Mouse (Mus musculus) midbrain, embryonic 14.5 days (tissue): ENCODE data around the gene Pdap1. TPM values are rescaled to one million over a fixed set of nuclear protein-coding genes. Genes with fewer than 3 reads are reported as not detected.

ENCODE experiments used
- ATAC-seq: fragments of 200-750 bp; cut with Nextera tagmentation; 2 replicates; pipeline ENCODE4 v1.8.0; 2017; ENCODE audit warnings: moderate number of reproducible peaks, moderate library complexity; ENCODE audit not compliant: low FRiP score, low TSS enrichment
- DNase-seq: peaks from one replicate; pipeline ENCODE4 v3.0.0-alpha.2; 2015
- H3K27ac ChIP-seq: fragments of 300-500 bp; sonication (generic); replicated peaks from 2 replicates; pipeline ENCODE4 v1.5.1; 2014; ENCODE audit warnings: mild to moderate bottlenecking, low read depth, low read length, moderate library complexity
- H3K27me3 ChIP-seq: fragments of 300-500 bp; sonication (generic); 2 replicates; pipeline ENCODE4 v1.6.1; 2014; ENCODE audit warnings: low read length, control low read depth, mixed read lengths; ENCODE audit not compliant: control insufficient read depth, insufficient read depth
- H3K36me3 ChIP-seq: fragments of 300-500 bp; sonication (generic); 2 replicates; pipeline ENCODE4 v1.6.1; 2014; ENCODE audit warnings: low read length, control low read depth; ENCODE audit not compliant: control insufficient read depth, insufficient read depth
- H3K4me1 ChIP-seq: fragments of 300-500 bp; sonication (generic); 2 replicates; pipeline ENCODE4 v1.6.1; 2014; ENCODE audit warnings: mild to moderate bottlenecking, antibody characterized with exemption, low read length, control low read depth; ENCODE audit not compliant: control insufficient read depth, insufficient read depth
- H3K4me2 ChIP-seq: fragments of 300-500 bp; sonication (generic); 2 replicates; pipeline ENCODE4 v1.6.1; 2014; ENCODE audit warnings: mild to moderate bottlenecking, low read length, moderate library complexity
- H3K4me3 ChIP-seq: fragments of 300-500 bp; sonication (generic); replicated peaks from 2 replicates; pipeline ENCODE4 v1.5.1; 2014; ENCODE audit warnings: low read depth, low read length
- H3K9ac ChIP-seq: fragments of 300-500 bp; sonication (generic); replicated peaks from 2 replicates; pipeline ENCODE4 v1.6.1; 2014; ENCODE audit warnings: mild to moderate bottlenecking, low read length, moderate library complexity
- H3K9me3 ChIP-seq: fragments of 300-500 bp; sonication (generic); 2 replicates; pipeline ENCODE4 v1.6.1; 2016; ENCODE audit warnings: low read length, control low read depth, mixed read lengths; ENCODE audit not compliant: control insufficient read depth
- WGBS: fragments of 180-500 bp; shearing (Covaris S2); extraction: QIAGEN DNeasy Blood & Tissue Kit; methylation state at CpG from one replicate; pipeline ENCODE4 v1.1.7; 2014; 5-methylcytosine and 5-hydroxymethylcytosine counted together
- polyA plus RNA-seq: library from polyadenylated mRNA; unstranded; fragments of >200 nt; fragmentation: Nextera tagmentation; extraction: Ambion mirVana; gene quantifications from 2 replicates; pipeline ENCODE4 v1.2.1, GENCODE M21; 2014

The Pdap1 gene
- polyA plus RNA-seq = 101 and 121 TPM in 2 replicates

DNA sequence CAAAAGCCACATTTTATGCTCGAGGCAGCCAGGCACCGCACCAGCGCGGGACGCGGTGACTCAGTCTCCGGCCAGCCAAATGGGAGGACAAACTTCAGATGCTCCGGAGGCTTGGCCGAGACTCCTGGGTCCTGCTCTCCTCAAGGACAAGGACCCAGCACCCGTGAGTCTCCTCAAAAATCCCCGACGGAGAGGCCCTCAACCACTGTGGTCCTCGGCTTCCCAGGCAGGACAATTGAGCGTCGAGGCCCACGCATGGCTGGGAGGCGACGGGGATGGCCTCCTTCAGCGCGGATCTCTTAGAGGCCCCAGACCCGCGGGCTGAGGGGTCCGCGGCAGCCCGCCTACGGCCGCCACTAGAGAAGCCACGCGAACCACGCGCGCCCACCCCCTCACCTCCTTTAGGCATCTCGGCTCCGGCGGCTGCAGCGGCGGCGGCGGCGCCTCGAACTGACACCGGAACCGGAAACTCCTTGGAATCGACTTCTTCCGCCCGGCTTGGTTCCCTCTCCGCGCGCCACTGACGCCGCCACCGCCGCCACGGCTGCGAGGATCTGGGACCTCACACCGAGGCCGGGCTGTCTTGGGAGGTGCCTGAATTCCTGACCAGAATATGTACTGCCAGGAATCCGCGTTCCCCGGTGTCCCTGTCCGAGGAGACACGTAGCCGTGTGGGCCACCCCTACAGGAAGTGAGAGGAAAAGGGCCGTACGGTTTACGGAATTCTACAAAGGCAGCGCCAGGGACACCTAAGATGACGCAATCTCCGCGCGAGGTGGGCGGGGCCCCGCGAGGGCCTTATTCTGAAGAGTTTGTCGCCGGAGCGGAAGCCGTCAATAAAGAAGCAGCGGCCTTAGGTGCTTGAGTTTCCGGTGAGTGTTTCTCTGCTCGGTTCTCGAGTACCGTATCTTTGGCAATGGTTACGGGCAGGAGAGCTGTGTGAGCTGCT, at the start of gene Pdap1, which contains the start of gene Bud31:
Pdap1 (minus strand) TSS at position 668 of the 949 bp plus-strand sequence.
Bud31 (plus strand) TSS at position 792 of the 949 bp plus-strand sequence.
- H3K27ac ChIP-seq = peak within 1 kb of the TSS; percentile 95
- peak within 1 kb of the TSS; percentile 71 for H3K4me2 ChIP-seq
- peaks cover 53% of the 10 kb centered on the region for H3K36me3 ChIP-seq
- peak within 1 kb of the TSS; percentile 94 for H3K4me3 ChIP-seq
- H3K9me3 ChIP-seq = no peaks in the 10 kb centered on the region
- peak; percentile 95 for ATAC-seq
- under 1% methylated on average over 84 of the region's 84 CpGs for WGBS
- peak within 1 kb of the TSS; percentile 70 for H3K9ac ChIP-seq
- peaks cover 12% of the 10 kb centered on the region for H3K4me1 ChIP-seq
- DNase-seq = peak; percentile 97
- no peaks in the 10 kb centered on the region for H3K27me3 ChIP-seq

DNA sequence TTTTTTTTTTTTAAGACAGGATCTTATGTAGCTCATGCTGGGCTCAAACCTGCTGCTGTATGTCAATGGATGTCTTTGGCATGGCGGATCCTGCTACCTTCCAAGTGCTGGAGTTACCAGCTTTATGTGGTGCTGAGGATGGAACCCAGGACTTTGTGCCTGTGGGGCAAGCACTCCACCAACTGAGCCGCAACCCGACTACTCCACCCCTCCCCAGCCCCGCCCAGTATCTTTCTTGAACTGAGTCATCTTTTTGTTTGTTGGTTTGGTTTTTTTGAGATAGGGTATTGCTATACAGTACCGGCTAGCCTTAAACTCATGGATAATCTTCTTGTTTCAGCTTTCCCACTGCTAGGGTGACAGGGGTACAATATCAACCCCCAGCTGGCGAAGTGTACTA, 49.4 kb upstream of the Pdap1 start:
- no peaks in the 10 kb centered on the region for H3K27me3 ChIP-seq
- H3K4me2 ChIP-seq = peak overlapping the region; percentile 88; the same call in 1 of the 2 replicates
- no peak for DNase-seq
- H3K4me3 ChIP-seq = no peak overlapping the region
- H3K9me3 ChIP-seq = no peaks in the 10 kb centered on the region
- 96% methylated on average over 6 of the region's 6 CpGs for WGBS
- H3K9ac ChIP-seq = no peak overlapping the region
- peaks cover 39% of the 10 kb centered on the region for H3K36me3 ChIP-seq
- peaks cover 15% of the 10 kb centered on the region for H3K4me1 ChIP-seq
- no peak for ATAC-seq
- H3K27ac ChIP-seq = no peak overlapping the region

GRCm38 (mm10) chr5:145185244-145185643, 45.2 kb upstream of the Pdap1 start:
- Histone ChIP-seq H3K27me3 (no peaks in the 10 kb centered on the region), H3K4me3 (no peak overlapping the region), H3K9me3 (no peaks in the 10 kb centered on the region), H3K4me2 (no peak overlapping the region), H3K4me1 (peaks cover 4% of the 10 kb centered on the region), H3K36me3 (peaks cover 72% of the 10 kb centered on the region), H3K9ac (no peak overlapping the region), H3K27ac (no peak overlapping the region)
- 93% methylated on average over 2 of the region's 2 CpGs for WGBS
- DNase-seq = no peak
- no peak for ATAC-seq

GRCm38 (mm10) chr5:145178461-145178980, 38.5 kb upstream of the Pdap1 start:
- no peaks in the 10 kb centered on the region for H3K4me1 ChIP-seq
- WGBS = 91% methylated on average over 18 of the region's 18 CpGs
- ATAC-seq (no peak), DNase-seq (no peak)
- H3K27me3 ChIP-seq = no peaks in the 10 kb centered on the region
- H3K27ac ChIP-seq = no peak overlapping the region
- H3K9me3 ChIP-seq = no peaks in the 10 kb centered on the region
- no peak overlapping the region for H3K9ac ChIP-seq
- no peak overlapping the region for H3K4me3 ChIP-seq
- no peak overlapping the region for H3K4me2 ChIP-seq
- peaks cover 100% of the 10 kb centered on the region for H3K36me3 ChIP-seq

GRCm38 (mm10) chr5:145167306-145167661, 27.2 kb upstream of the Pdap1 start:
- H3K4me1 ChIP-seq = peaks cover 21% of the 10 kb centered on the region
- H3K9ac ChIP-seq = peak overlapping the region; percentile 90
- H3K36me3 ChIP-seq = peaks cover 50% of the 10 kb centered on the region
- ATAC-seq (peak; percentile 63), DNase-seq (peak; percentile 37)
- no peaks in the 10 kb centered on the region for H3K27me3 ChIP-seq
- peak overlapping the region; percentile 83 for H3K4me2 ChIP-seq
- under 1% methylated on average over 26 of the region's 28 CpGs for WGBS
- peak overlapping the region; percentile 74 for H3K27ac ChIP-seq
- no peaks in the 10 kb centered on the region for H3K9me3 ChIP-seq
- H3K4me3 ChIP-seq = peak overlapping the region; percentile 91

- Histone ChIP-seq H3K36me3 (peaks cover 48% of the 10 kb centered on the region), H3K9me3 (no peaks in the 10 kb centered on the region), H3K9ac (peak within 1 kb of the TSS; percentile 90), H3K4me1 (peaks cover 21% of the 10 kb centered on the region), H3K4me3 (peak within 1 kb of the TSS; percentile 91), H3K27me3 (no peaks in the 10 kb centered on the region), H3K4me2 (peak within 1 kb of the TSS; percentile 83), H3K27ac (peak within 1 kb of the TSS; percentile 75)
- WGBS = under 1% methylated on average over 51 of the region's 51 CpGs
- peak; percentile 93 for ATAC-seq
- DNase-seq = peak; percentile 100
Measured at GRCm38 (mm10) chr5:145166536-145167305, 26.7 kb upstream of the Pdap1 start, which contains the start of the genes Ptcd1 and Cpsf4. Gene Ptcd1, minus strand, starts transcription at chr5:145167108. Gene Cpsf4, plus strand, starts transcription at chr5:145167213.

- Histone ChIP-seq H3K4me1 (peaks cover 21% of the 10 kb centered on the region), H3K9me3 (no peaks in the 10 kb centered on the region), H3K9ac (no peak overlapping the region), H3K4me3 (no peak overlapping the region), H3K27me3 (no peaks in the 10 kb centered on the region), H3K36me3 (peaks cover 48% of the 10 kb centered on the region), H3K27ac (no peak overlapping the region), H3K4me2 (no peak overlapping the region)
- DNase-seq = no peak
- ATAC-seq = no peak
- WGBS = 88% methylated on average over 15 of the region's 15 CpGs
Measured at GRCm38 (mm10) chr5:145165184-145165583, 25.1 kb upstream of the Pdap1 start.

DNA sequence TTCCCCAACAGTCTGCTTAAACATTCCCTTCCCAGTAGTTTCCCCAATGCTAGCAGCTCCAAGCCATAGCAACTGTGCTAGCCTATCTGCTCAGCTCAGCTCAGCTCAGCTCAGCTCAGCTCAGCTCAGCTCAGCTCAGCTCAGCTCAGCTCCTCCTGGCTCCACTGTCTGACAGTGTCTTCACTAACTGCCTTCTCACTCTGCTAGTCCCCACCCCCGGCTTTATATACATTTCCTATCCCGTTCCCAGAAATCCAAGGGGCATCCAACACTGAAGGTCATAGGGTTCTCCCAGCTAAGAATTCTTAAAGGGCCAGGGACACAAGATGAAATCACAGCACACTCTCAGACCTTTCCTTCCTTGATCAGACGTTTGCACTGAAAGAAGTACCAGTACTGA, 24.7 kb upstream of the Pdap1 start:
- Histone ChIP-seq H3K4me1 (peaks cover 21% of the 10 kb centered on the region), H3K27ac (no peak overlapping the region), H3K36me3 (peaks cover 52% of the 10 kb centered on the region), H3K4me2 (no peak overlapping the region), H3K27me3 (no peaks in the 10 kb centered on the region), H3K9me3 (no peaks in the 10 kb centered on the region), H3K9ac (no peak overlapping the region), H3K4me3 (no peak overlapping the region)
- 73% methylated on average over 3 of the region's 3 CpGs for WGBS
- ATAC-seq = no peak
- DNase-seq = no peak
